Mouse (Mus musculus): ENCODE measurements around the gene Tas2r130. TPM values are rescaled to one million over a fixed set of nuclear protein-coding genes. Genes with fewer than 3 reads are reported as not detected.
"Not testable (repeated sequence)": the region's sequence is repeated elsewhere in the genome, so short reads cannot be mapped to it uniquely, and the experiment has no call there.

Gene Tas2r130
- total RNA-seq (2014; rRNA removed; ENCODE audit: low replicate concordance) (not detected in 2 replicates), polyA plus RNA-seq (2015; fragmentation: Nextera tagmentation; extraction: Ambion mirVana) (not detected in 2 replicates)

DNA sequence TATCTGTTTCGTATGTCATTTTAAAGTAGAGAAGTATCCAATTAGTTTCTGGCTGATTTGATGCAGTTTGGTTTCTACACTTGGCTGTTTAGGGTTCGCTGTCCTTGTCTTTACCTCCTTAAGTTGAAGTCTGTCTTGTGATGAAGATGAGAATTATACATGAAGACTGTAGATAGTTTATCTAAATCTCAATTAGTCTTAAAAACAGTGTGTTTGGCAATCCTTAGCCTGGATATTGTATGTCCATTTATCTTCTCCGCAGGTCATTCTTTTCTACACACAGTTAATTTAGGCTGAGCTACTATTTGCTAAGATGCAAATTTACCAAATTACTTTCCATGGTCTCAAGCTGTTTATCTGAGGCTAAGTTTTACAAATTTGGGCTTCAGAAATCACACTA is at the start of gene Tas2r130:
Gene Tas2r130, minus strand, starts transcription at position 101 of the 400 bp plus-strand sequence.
- Histone ChIP-seq H3K4me3 (ENCODE audit: low read depth, low read length) (no peak within 1 kb of the TSS), H3K9me3 (replicated peaks; ENCODE audit: control insufficient read depth, low read length) (no peaks in the 10 kb centered on the region), H3K36me3 (replicated peaks; ENCODE audit: control insufficient read depth, insufficient read depth, low read length) (no peaks in the 10 kb centered on the region), H3K27ac (ENCODE audit: low read depth) (no peak within 1 kb of the TSS), H3K9ac (replicated peaks; ENCODE audit: low read depth, low read length) (no peak within 1 kb of the TSS), H3K4me2 (ENCODE audit: low read depth, low read length) (no peak within 1 kb of the TSS), H3K27me3 (ENCODE audit: control insufficient read depth, insufficient read depth, low read length) (no peaks in the 10 kb centered on the region), H3K4me1 (ENCODE audit: control insufficient read depth, insufficient read depth) (no peaks in the 10 kb centered on the region)
- DNase-seq (ENCODE audit: low spot score): no peak
- 56% methylated on average over 3 of the region's 3 CpGs for WGBS
- TF ChIP-seq CTCF (IDR thresholded peaks at IDR 0.05; ENCODE audit: low read depth) (no peak), EP300 (IDR thresholded peaks at IDR 0.05; ENCODE audit: low read depth) (no peak)
- ATAC-seq (ENCODE audit: insufficient read depth, low read depth): no peak

DNA sequence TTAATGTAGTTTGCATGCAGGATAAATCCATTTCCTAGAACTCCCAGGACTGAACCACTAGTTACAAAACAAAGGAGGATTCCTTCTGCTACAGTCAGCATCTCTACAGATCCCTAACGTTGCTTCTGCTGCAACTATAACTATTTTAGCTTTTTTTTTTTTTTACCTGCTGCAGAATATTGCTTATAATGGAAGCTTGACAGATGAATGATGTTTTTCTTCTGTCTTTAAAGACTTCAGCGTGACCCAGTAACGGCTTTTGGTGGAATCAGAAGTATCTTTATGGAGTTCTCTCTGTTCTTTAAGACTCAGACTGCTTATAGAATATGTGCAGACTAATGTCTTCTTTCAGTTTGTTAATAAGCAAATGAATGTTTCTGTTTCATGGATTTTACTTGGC is 48.1 kb upstream of the Tas2r130 start, which contains the start of gene Tas2r106:
Gene Tas2r106, minus strand, starts transcription at position 101 of the 400 bp plus-strand sequence.
- DNase-seq (ENCODE audit: low spot score): no peak
- H3K4me2 ChIP-seq (ENCODE audit: low read depth, low read length): no peak within 1 kb of the TSS
- no peak within 1 kb of the TSS for H3K27ac ChIP-seq (ENCODE audit: low read depth)
- H3K9ac ChIP-seq (replicated peaks; ENCODE audit: low read depth, low read length): no peak within 1 kb of the TSS
- H3K4me3 ChIP-seq (ENCODE audit: low read depth, low read length): no peak within 1 kb of the TSS
- 61% methylated on average over 3 of the region's 3 CpGs for WGBS
- ATAC-seq (ENCODE audit: insufficient read depth, low read depth): no peak
- H3K36me3 ChIP-seq (replicated peaks; ENCODE audit: control insufficient read depth, insufficient read depth, low read length): no peaks in the 10 kb centered on the region
- TF ChIP-seq EP300 (IDR thresholded peaks at IDR 0.05; ENCODE audit: low read depth): no peak
- H3K27me3 ChIP-seq (ENCODE audit: control insufficient read depth, insufficient read depth, low read length): no peaks in the 10 kb centered on the region
- H3K9me3 ChIP-seq (replicated peaks; ENCODE audit: control insufficient read depth, low read length): no peaks in the 10 kb centered on the region; the same call in 1 of the 2 replicates
- H3K4me1 ChIP-seq (ENCODE audit: control insufficient read depth, insufficient read depth): no peaks in the 10 kb centered on the region

DNA sequence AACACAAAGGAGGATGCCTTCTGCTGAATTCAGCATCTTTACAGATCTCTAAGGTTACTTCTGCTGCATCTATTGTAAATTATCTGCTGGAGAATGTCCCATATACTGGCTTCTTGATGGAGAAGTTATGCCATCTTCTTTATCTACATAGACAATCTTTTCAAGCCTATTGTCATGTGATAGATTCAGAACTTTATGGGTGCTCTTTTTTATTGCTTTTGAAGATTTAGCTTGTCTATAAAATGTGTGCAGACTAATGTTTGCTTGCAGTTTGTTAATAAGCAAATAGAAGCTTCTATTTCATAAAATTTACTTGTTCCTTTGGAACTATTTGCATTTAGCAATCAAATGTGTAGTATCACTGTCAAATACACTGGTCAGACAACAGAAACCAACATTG is 29.3 kb upstream of the Tas2r130 start, which contains the start of gene Tas2r107:
Gene Tas2r107, minus strand, starts transcription at position 101 of the 400 bp plus-strand sequence.
- H3K9me3 ChIP-seq (replicated peaks; ENCODE audit: control insufficient read depth, low read length): peaks cover 7% of the 10 kb centered on the region; the same call in 1 of the 2 replicates
- H3K27me3 ChIP-seq (ENCODE audit: control insufficient read depth, insufficient read depth, low read length): no peaks in the 10 kb centered on the region
- no peak for TF ChIP-seq CTCF (IDR thresholded peaks at IDR 0.05; ENCODE audit: low read depth)
- no peak for TF ChIP-seq EP300 (IDR thresholded peaks at IDR 0.05; ENCODE audit: low read depth)
- H3K27ac ChIP-seq (ENCODE audit: low read depth): no peak within 1 kb of the TSS
- no peak within 1 kb of the TSS for H3K4me2 ChIP-seq (ENCODE audit: low read depth, low read length)
- no peaks in the 10 kb centered on the region for H3K4me1 ChIP-seq (ENCODE audit: control insufficient read depth, insufficient read depth)
- H3K4me3 ChIP-seq (ENCODE audit: low read depth, low read length): no peak within 1 kb of the TSS
- no peaks in the 10 kb centered on the region for H3K36me3 ChIP-seq (replicated peaks; ENCODE audit: control insufficient read depth, insufficient read depth, low read length)
- no peak within 1 kb of the TSS for H3K9ac ChIP-seq (replicated peaks; ENCODE audit: low read depth, low read length)
- DNase-seq (ENCODE audit: low spot score) (no peak), ATAC-seq (ENCODE audit: insufficient read depth, low read depth) (no peak)

DNA sequence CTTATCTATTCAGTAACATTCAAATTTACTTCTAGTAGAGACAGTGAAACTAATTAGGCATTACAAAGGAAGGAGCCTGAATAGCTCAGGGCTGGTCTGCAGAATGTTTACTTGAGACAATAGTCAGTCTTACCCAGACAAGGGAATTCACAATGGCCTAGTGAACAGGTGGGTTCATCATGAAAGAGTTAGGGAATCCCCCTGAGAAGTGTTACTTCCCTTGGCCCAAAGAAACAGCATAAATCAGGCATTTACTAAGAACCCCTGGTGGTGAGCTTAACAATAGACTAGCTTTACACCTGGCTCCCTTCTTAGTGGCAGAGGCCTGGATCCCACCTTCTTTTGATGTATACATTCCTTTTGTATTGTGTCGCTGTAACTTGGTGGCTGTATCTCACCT is 20.8 kb downstream of the Tas2r130 start:
- H3K4me2 ChIP-seq (ENCODE audit: low read depth, low read length); H3K27me3 ChIP-seq (ENCODE audit: control insufficient read depth, insufficient read depth, low read length); H3K9ac ChIP-seq (replicated peaks; ENCODE audit: low read depth, low read length); H3K4me1 ChIP-seq (ENCODE audit: control insufficient read depth, insufficient read depth); H3K36me3 ChIP-seq (replicated peaks; ENCODE audit: control insufficient read depth, insufficient read depth, low read length); H3K4me3 ChIP-seq (ENCODE audit: low read depth, low read length); H3K9me3 ChIP-seq (replicated peaks; ENCODE audit: control insufficient read depth, low read length); ATAC-seq (ENCODE audit: insufficient read depth, low read depth); H3K27ac ChIP-seq (ENCODE audit: low read depth); DNase-seq (ENCODE audit: low spot score): not testable (repeated sequence)
- 79% methylated on average over 1 of the region's 1 CpGs for WGBS

DNA sequence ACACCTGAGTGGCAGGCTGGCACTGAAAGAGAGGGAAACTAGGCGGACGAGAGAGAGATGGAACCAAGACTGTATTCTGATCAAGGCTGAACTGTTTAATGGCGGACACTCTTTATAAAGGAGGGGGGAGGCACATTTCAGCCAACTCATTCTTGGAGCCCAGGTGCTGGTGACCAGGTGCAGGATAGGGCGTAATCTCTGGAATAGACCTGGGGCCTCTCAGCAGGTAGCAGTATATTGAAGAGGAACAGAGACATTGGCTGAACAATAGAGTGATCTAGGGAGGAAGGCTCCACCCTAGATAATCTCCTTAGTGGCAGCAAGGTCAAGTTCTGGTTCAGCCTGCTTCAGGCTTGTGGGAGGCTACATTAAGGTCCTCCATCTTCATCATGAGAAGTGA is 25.9 kb downstream of the Tas2r130 start:
- no peaks in the 10 kb centered on the region for H3K36me3 ChIP-seq (replicated peaks; ENCODE audit: control insufficient read depth, insufficient read depth, low read length)
- DNase-seq (ENCODE audit: low spot score) (no peak), ATAC-seq (ENCODE audit: insufficient read depth, low read depth) (no peak)
- no peaks in the 10 kb centered on the region for H3K27me3 ChIP-seq (ENCODE audit: control insufficient read depth, insufficient read depth, low read length)
- H3K4me1 ChIP-seq (ENCODE audit: control insufficient read depth, insufficient read depth): no peaks in the 10 kb centered on the region
- TF ChIP-seq CTCF (IDR thresholded peaks at IDR 0.05; ENCODE audit: low read depth) (no peak), EP300 (IDR thresholded peaks at IDR 0.05; ENCODE audit: low read depth) (no peak)
- no peak overlapping the region for H3K27ac ChIP-seq (ENCODE audit: low read depth)
- no peak overlapping the region for H3K4me3 ChIP-seq (ENCODE audit: low read depth, low read length)
- no peak overlapping the region for H3K9ac ChIP-seq (replicated peaks; ENCODE audit: low read depth, low read length)
- H3K4me2 ChIP-seq (ENCODE audit: low read depth, low read length): no peak overlapping the region
- peaks cover 4% of the 10 kb centered on the region; the same call in 1 of the 2 replicates for H3K9me3 ChIP-seq (replicated peaks; ENCODE audit: control insufficient read depth, low read length)
- 77% methylated on average over 4 of the region's 4 CpGs for WGBS

Other genes starting within 250 kb of the Tas2r130 start
- 194 and 238 TPM in 2 replicates for gene Ybx3, start 242.4 kb downstream of the Tas2r130 start, total RNA-seq (2014; rRNA removed; ENCODE audit: low replicate concordance)
- 54.6 and 61.7 TPM in 2 replicates for gene Ybx3, start 242.4 kb downstream of the Tas2r130 start, polyA plus RNA-seq (2015; fragmentation: Nextera tagmentation; extraction: Ambion mirVana)
- not detected in 2 replicates for gene 5430401F13Rik, start 144.5 kb downstream of the Tas2r130 start, total RNA-seq (2014; rRNA removed; ENCODE audit: low replicate concordance)
- not detected in 2 replicates for gene 5430401F13Rik, start 144.5 kb downstream of the Tas2r130 start, polyA plus RNA-seq (2015; fragmentation: Nextera tagmentation; extraction: Ambion mirVana)
- not detected in 2 replicates for gene Gm6619, start 144.5 kb downstream of the Tas2r130 start, total RNA-seq (2014; rRNA removed; ENCODE audit: low replicate concordance)
- gene Gm6619, start 144.5 kb downstream of the Tas2r130 start, polyA plus RNA-seq (2015; fragmentation: Nextera tagmentation; extraction: Ambion mirVana): not detected in 2 replicates
- gene Tas2r107, start 29.2 kb upstream of the Tas2r130 start, total RNA-seq (2014; rRNA removed; ENCODE audit: low replicate concordance): not detected in 2 replicates
- not detected in 2 replicates for gene Tas2r107, start 29.2 kb upstream of the Tas2r130 start, polyA plus RNA-seq (2015; fragmentation: Nextera tagmentation; extraction: Ambion mirVana)
- not detected in 2 replicates for gene Tas2r106, start 48.0 kb upstream of the Tas2r130 start, total RNA-seq (2014; rRNA removed; ENCODE audit: low replicate concordance)
- gene Tas2r106, start 48.0 kb upstream of the Tas2r130 start, polyA plus RNA-seq (2015; fragmentation: Nextera tagmentation; extraction: Ambion mirVana): not detected in 2 replicates
- not detected in 2 replicates for gene Tas2r104, start 54.8 kb upstream of the Tas2r130 start, total RNA-seq (2014; rRNA removed; ENCODE audit: low replicate concordance)
- gene Tas2r104, start 54.8 kb upstream of the Tas2r130 start, polyA plus RNA-seq (2015; fragmentation: Nextera tagmentation; extraction: Ambion mirVana): not detected in 2 replicates
- gene Tas2r105, start 56.6 kb upstream of the Tas2r130 start, total RNA-seq (2014; rRNA removed; ENCODE audit: low replicate concordance): not detected in 2 replicates
- not detected in 2 replicates for gene Tas2r105, start 56.6 kb upstream of the Tas2r130 start, polyA plus RNA-seq (2015; fragmentation: Nextera tagmentation; extraction: Ambion mirVana)
- not detected in 2 replicates for gene Tas2r114, start 59.2 kb upstream of the Tas2r130 start, total RNA-seq (2014; rRNA removed; ENCODE audit: low replicate concordance)
- not detected in 2 replicates for gene Tas2r114, start 59.2 kb upstream of the Tas2r130 start, polyA plus RNA-seq (2015; fragmentation: Nextera tagmentation; extraction: Ambion mirVana)